Mouse (Mus musculus) hindbrain, postnatal 0 days (tissue): ENCODE measurements around the gene Chrna3. TPM values are rescaled to one million over a fixed set of nuclear protein-coding genes. Genes with fewer than 3 reads are reported as not detected.
A peak's percentile ranks its signal among the peaks of the same experiment; 100 is the strongest.

Source experiments
- ATAC-seq: fragments of 200-750 bp; cut with Nextera tagmentation; 2 replicates; pipeline ENCODE4 v1.8.0; 2017; ENCODE audit warnings: mild to moderate bottlenecking, moderate TSS enrichment, moderate library complexity
- DNase-seq: peaks from one replicate; pipeline ENCODE4 v3.0.0-alpha.2; 2015; ENCODE audit warnings: low spot score
- H3K27ac ChIP-seq: fragments of 300-500 bp; sonication (generic); 2 replicates; pipeline ENCODE4 v1.5.1; 2014; ENCODE audit warnings: mild to moderate bottlenecking
- H3K27me3 ChIP-seq: fragments of 300-500 bp; sonication (generic); 2 replicates; pipeline ENCODE4 v1.6.1; 2014; ENCODE audit warnings: low read length, mixed read lengths; ENCODE audit not compliant: insufficient read depth
- H3K36me3 ChIP-seq: fragments of 300-500 bp; sonication (generic); 2 replicates; pipeline ENCODE4 v1.6.1; 2014; ENCODE audit warnings: low read length, mixed read lengths; ENCODE audit not compliant: insufficient read depth
- H3K4me1 ChIP-seq: fragments of 300-500 bp; sonication (generic); 2 replicates; pipeline ENCODE4 v1.6.1; 2014; ENCODE audit warnings: antibody characterized with exemption, low read length, mixed read lengths; ENCODE audit not compliant: insufficient read depth
- H3K4me2 ChIP-seq: fragments of 300-500 bp; sonication (generic); 2 replicates; pipeline ENCODE4 v1.6.1; 2014; ENCODE audit warnings: low read depth, mild to moderate bottlenecking, low read length, moderate library complexity, mixed read lengths
- H3K4me3 ChIP-seq: fragments of 300-500 bp; sonication (generic); 2 replicates; pipeline ENCODE4 v1.5.1; 2014; ENCODE audit warnings: low read length
- H3K9ac ChIP-seq: fragments of 300-500 bp; sonication (generic); replicated peaks from 2 replicates; pipeline ENCODE4 v1.6.1; 2014; ENCODE audit warnings: mild to moderate bottlenecking, low read length, moderate library complexity, mixed read lengths
- H3K9me3 ChIP-seq: fragments of 300-500 bp; sonication (generic); 2 replicates; pipeline ENCODE4 v1.6.1; 2016; ENCODE audit warnings: low read length, mixed read lengths
- CTCF ChIP-seq: IDR thresholded peaks from 2 replicates; pipeline ENCODE4 v1.5.1; 2016; ENCODE audit warnings: antibody characterized with exemption, control low read depth, low read depth
- WGBS: fragments of 180-500 bp; shearing (Covaris S2); extraction: QIAGEN DNeasy Blood & Tissue Kit; methylation state at CpG from one replicate; pipeline ENCODE4 v1.1.7; 2014; 5-methylcytosine and 5-hydroxymethylcytosine counted together
- polyA plus RNA-seq: library from polyadenylated mRNA; unstranded; fragments of >200 nt; fragmentation: Nextera tagmentation; extraction: Ambion mirVana; gene quantifications from 2 replicates; pipeline ENCODE4 v1.2.1, GENCODE M21; 2015
- total RNA-seq: library from RNA; depleted of rRNA; stranded (reverse); fragments of >200 nt; gene quantifications from 2 replicates; pipeline ENCODE4 v1.2.3, GENCODE M21; 2014

Chrna3 gene
- total and polyA plus RNA-seq, 2 experiments from 2014 or later: 5.6 to 15.8 TPM

GRCm38 (mm10) chr9:55046764-55047163 lies 20.4 kb upstream of the Chrna3 start:
- TF ChIP-seq CTCF: peak; percentile 54
- WGBS: 0% methylated on average over 3 of the region's 3 CpGs
- Histone ChIP-seq H3K27me3 (no peaks in the 10 kb centered on the region; the same call in 1 of the 2 replicates), H3K9me3 (no peaks in the 10 kb centered on the region), H3K4me2 (peak overlapping the region; percentile 16; the same call in 1 of the 2 replicates), H3K4me3 (no peak overlapping the region), H3K4me1 (peaks cover 1% of the 10 kb centered on the region; the same call in 1 of the 2 replicates), H3K27ac (no peak overlapping the region), H3K36me3 (no peaks in the 10 kb centered on the region), H3K9ac (no peak overlapping the region)
- DNase-seq: peak; percentile 61
- no peak for ATAC-seq

GRCm38 (mm10) chr9:55045001-55045400 lies 18.6 kb upstream of the Chrna3 start:
- ATAC-seq: no peak
- Histone ChIP-seq H3K36me3 (no peaks in the 10 kb centered on the region), H3K9me3 (no peaks in the 10 kb centered on the region), H3K4me2 (no peak overlapping the region), H3K27me3 (no peaks in the 10 kb centered on the region; the same call in 1 of the 2 replicates), H3K4me1 (peaks cover 4% of the 10 kb centered on the region; the same call in 1 of the 2 replicates), H3K27ac (no peak overlapping the region), H3K4me3 (no peak overlapping the region), H3K9ac (no peak overlapping the region)
- WGBS: 49% methylated on average over 2 of the region's 2 CpGs
- peak; percentile 22 for DNase-seq
- TF ChIP-seq CTCF: no peak

- 9% methylated on average over 8 of the region's 8 CpGs for WGBS
- DNase-seq: no peak
- H3K9ac ChIP-seq: no peak overlapping the region
- ATAC-seq: no peak
- H3K36me3 ChIP-seq: no peaks in the 10 kb centered on the region
- peaks cover 4% of the 10 kb centered on the region; the same call in 1 of the 2 replicates for H3K4me1 ChIP-seq
- H3K4me2 ChIP-seq: no peak overlapping the region
- H3K27me3 ChIP-seq: no peaks in the 10 kb centered on the region; the same call in 1 of the 2 replicates
- no peak overlapping the region for H3K27ac ChIP-seq
- H3K9me3 ChIP-seq: no peaks in the 10 kb centered on the region
- no peak overlapping the region for H3K4me3 ChIP-seq
- no peak for TF ChIP-seq CTCF
These were observed 17.3 kb upstream of the Chrna3 start for GRCm38 (mm10) chr9:55043688-55044087.

GRCm38 (mm10) chr9:55041389-55041788 lies 15.0 kb upstream of the Chrna3 start:
- no peak overlapping the region for H3K4me2 ChIP-seq
- 0 out of 2 replicates have a peak, but pooled peaks cover 4% of the 10 kb centered on the region for H3K4me1 ChIP-seq
- no peak overlapping the region for H3K4me3 ChIP-seq
- no peak overlapping the region for H3K9ac ChIP-seq
- no peaks in the 10 kb centered on the region for H3K36me3 ChIP-seq
- no peaks in the 10 kb centered on the region; the same call in 1 of the 2 replicates for H3K27me3 ChIP-seq
- WGBS: 24% methylated on average over 2 of the region's 2 CpGs
- peak overlapping the region; percentile 48 for H3K27ac ChIP-seq
- TF ChIP-seq CTCF: no peak
- ATAC-seq: peak; percentile 83
- DNase-seq: peak; percentile 80
- H3K9me3 ChIP-seq: no peaks in the 10 kb centered on the region

GRCm38 (mm10) chr9:55039983-55040382 lies 13.6 kb upstream of the Chrna3 start:
- no peak overlapping the region for H3K4me2 ChIP-seq
- no peaks in the 10 kb centered on the region for H3K36me3 ChIP-seq
- WGBS: 42% methylated on average over 5 of the region's 5 CpGs
- ATAC-seq (peak; percentile 81), DNase-seq (peak; percentile 86)
- H3K27ac ChIP-seq: no peak overlapping the region
- 0 out of 2 replicates have a peak, but pooled peaks cover 4% of the 10 kb centered on the region for H3K4me1 ChIP-seq
- TF ChIP-seq CTCF: no peak
- no peaks in the 10 kb centered on the region; the same call in 1 of the 2 replicates for H3K27me3 ChIP-seq
- no peak overlapping the region for H3K4me3 ChIP-seq
- H3K9me3 ChIP-seq: no peaks in the 10 kb centered on the region
- H3K9ac ChIP-seq: no peak overlapping the region

- no peak for TF ChIP-seq CTCF
- ATAC-seq: no peak
- H3K36me3 ChIP-seq: no peaks in the 10 kb centered on the region
- 55% methylated on average over 8 of the region's 8 CpGs for WGBS
- H3K27me3 ChIP-seq: no peaks in the 10 kb centered on the region
- DNase-seq: peak; percentile 41
- 0 out of 2 replicates have a peak, but pooled peaks cover 4% of the 10 kb centered on the region for H3K4me1 ChIP-seq
- no peak overlapping the region for H3K4me3 ChIP-seq
- H3K9me3 ChIP-seq: no peaks in the 10 kb centered on the region
- H3K4me2 ChIP-seq: no peak overlapping the region
- H3K27ac ChIP-seq: no peak overlapping the region
- H3K9ac ChIP-seq: no peak overlapping the region
These were observed 12.6 kb upstream of the Chrna3 start for GRCm38 (mm10) chr9:55038948-55039347.

GRCm38 (mm10) chr9:55031435-55032167 lies 5.2 kb upstream of the Chrna3 start:
- DNase-seq: no peak
- Histone ChIP-seq H3K4me3 (no peak overlapping the region), H3K4me2 (no peak overlapping the region), H3K9me3 (no peaks in the 10 kb centered on the region), H3K4me1 (no peaks in the 10 kb centered on the region), H3K27me3 (0 out of 2 replicates have a peak, but pooled peaks cover 3% of the 10 kb centered on the region), H3K27ac (no peak overlapping the region), H3K36me3 (no peaks in the 10 kb centered on the region), H3K9ac (no peak overlapping the region)
- no peak for TF ChIP-seq CTCF
- WGBS: 50% methylated on average over 6 of the region's 6 CpGs
- 0 out of 2 replicates have a peak, but pooled peaks have one; percentile 18 for ATAC-seq
